Mouse (Mus musculus) heart, postnatal 0 days (tissue): ENCODE results near the gene Ccdc80.

Experiments
- CTCF ChIP-seq: IDR thresholded peaks from 2 replicates; pipeline ENCODE4 v1.5.1; 2016; ENCODE audit warnings: antibody characterized with exemption, control low read depth, low read depth
- EP300 ChIP-seq: IDR thresholded peaks from 2 replicates; pipeline ENCODE4 v1.6.1; 2016; ENCODE audit warnings: antibody characterized with exemption, low read depth

- no peak for TF ChIP-seq CTCF
- no peak for TF ChIP-seq EP300
These were observed 35.3 kb upstream of the Ccdc80 start for GRCm38 (mm10) chr16:45057922-45058321.
